Mouse (Mus musculus) cerebellum, postnatal 10 days (tissue): ENCODE data around the gene Tmem120b.
A peak's percentile ranks its signal among the peaks of the same experiment; 100 is the strongest.
"Not testable (repeated sequence)": the region's sequence is repeated elsewhere in the genome, so short reads cannot be mapped to it uniquely, and the experiment has no call there.

ENCODE experiments used
- DNase-seq, 2 experiments: peaks; one replicate each; pipeline ENCODE4 v3.0.0; 2021; ENCODE audit warnings: mixed read lengths in 2 of 2

The Tmem120b gene

DNA sequence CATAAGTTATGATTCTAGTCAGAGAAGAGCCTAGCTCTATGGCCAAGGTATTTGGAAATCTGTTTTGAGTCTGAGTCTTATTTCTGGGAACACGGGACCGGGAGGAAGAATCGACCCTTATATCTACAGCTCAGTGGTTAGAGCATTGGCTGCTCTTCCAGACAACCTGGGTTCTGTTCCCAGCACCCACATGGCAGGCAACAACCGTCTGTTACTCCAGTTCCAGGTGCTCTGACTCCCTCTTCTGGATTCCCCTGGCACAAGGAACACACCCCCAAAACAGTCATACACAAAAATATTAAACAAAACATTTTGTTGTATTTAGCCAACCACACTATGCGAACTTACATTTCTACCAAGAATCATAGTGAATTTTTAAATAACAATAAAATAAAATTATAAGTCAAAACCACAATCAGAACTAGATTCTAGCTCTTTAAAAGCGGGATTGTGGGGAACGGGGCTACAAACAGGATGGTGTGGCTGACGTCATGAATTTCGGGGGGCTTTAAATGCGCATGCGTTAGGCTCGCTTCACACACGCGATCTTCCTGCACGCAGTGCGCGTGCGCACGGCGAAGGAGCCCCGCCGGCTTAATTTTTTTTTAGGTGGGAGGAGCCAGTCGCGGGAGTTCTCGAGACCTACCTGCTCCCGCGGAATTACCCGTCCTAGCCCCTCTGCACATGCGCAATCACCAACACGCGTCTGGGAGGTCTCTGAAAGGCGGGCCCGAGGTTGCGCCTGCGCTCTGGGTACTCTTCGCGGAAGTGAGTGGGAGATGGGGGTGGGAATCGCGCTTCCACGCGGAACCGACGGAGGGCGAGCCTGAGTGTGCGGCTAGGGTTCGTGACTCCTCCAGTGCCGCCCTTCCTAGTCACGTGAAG, 10.6 kb upstream of the Tmem120b start:
- peak; percentile 99 to 100 for DNase-seq

DNA sequence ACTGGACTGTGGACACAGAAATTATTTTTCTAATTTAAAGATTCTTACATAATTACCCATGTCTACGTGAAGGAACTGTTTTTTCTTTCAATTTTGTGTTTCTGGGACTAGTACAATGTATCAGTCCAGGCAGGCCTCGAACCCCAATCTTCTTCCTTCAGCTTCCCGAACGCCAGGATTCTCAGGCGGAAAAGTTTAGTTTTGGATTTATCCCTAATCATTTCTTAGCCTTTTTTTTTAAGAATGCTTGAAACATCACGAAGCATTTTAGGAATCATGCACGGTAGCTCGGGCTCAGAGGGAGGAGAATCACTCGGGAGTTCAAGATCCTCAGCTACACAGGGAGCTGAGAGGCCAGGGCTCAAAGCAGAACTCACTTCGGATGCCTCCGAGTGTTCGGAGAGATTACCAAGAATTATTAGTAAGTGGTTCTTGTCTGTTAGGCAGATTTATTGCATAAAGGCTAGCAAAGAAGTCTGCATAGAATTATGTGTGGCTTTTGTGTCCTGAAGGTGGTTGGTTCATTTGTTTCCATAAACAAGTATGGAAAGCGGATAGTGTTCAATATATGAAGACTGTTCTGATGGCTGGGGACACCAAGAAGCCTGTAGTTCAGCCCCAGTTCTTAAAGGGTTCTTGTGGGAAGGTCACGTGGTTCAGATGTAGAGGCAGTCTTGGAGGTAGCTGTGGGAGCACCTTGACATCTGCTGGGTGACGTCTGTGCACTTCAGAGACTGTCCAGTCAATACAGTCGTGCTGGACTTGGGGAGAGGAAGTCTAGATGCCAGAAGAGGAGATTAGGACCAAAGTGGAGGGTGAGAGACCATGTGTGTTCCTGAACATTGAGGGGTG, 9.7 kb upstream of the Tmem120b start:
- DNase-seq = no peak

DNA sequence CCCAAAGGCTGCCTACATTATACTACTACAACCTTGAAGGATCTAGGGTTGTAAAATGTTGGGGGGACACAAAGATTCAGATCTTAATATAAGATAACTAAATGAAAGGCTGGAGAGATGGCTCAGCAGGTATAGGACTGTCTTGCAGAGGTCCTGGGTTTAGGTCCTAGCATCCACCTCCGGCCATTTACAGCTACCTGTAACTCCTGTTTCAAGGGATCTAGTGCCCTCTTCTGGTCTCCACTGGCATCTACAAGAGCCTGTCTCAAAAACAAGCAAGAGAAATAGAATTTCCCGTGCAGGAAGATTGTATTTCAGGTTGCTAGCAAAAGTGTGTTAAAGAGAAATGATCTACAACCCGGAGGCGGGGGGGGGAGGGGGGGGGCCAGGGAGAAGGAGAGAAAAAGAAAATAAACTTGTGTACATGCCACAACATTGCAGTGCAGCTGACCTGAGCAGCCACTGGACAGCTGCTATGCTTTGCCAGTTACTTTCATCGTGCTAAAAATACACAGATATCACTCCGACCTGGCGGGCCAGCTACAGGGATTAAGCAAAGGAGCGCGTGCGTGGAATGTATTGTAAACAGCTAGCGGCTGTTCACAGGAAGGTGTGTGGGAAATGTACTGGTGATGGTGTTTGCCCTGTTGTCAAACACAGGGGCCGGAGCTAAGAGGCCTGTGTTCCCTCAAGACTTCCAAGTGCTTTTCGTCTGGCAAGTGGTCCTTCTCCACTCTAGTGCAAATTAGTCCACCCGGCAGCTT, 8.3 kb upstream of the Tmem120b start:
- peak; percentile 55 to 69 for DNase-seq

DNA sequence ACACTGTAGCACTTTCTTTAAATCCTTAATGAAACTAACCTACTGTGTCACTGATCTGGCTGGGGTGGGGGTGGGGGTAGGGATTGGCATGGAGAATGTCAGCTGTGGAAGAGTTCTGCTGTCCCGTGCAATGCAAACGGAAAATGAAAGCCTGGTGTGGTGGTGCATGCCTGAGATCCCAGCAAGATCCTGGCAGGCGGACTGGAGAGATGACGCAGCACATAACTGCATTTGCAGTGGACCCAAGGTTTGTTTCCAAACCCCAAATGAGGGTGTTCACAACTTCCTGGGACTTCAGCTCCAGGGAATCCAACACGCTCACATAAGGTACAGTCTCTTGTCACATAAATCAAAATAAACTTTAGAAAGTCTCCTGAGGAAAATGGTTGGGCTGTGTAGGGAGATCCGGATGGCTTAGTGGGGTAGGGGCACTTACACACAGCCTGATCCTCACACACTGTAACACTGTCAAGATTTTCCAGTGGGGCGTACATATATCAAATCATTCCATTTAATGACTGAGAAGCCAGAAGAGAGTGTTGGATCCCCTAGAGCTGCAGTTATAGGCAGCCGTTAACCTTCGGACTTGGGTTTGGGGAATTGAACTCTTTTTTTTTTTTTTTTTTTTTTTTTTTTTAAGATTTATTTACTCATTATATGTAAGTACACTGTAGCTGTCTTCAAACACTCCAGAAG, 7.4 kb upstream of the Tmem120b start:
- no peak for DNase-seq

DNA sequence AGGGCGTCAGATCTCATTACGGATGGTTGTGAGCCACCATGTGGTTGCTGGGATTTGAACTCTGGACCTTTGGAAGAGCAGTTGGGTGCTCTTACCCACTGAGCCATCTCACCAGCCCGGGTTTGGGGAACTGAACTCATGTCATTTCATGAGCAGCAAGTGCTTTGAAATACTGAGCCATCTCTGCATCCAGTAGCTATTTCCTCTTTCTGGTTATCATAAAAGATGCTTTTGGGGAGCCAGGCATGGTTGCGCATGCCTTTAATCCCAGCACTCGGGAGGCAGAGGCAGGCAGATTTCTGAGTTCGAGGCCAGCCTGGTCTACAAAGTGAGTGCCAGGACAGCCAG, 6.8 kb upstream of the Tmem120b start:
- DNase-seq = not testable (repeated sequence)

DNA sequence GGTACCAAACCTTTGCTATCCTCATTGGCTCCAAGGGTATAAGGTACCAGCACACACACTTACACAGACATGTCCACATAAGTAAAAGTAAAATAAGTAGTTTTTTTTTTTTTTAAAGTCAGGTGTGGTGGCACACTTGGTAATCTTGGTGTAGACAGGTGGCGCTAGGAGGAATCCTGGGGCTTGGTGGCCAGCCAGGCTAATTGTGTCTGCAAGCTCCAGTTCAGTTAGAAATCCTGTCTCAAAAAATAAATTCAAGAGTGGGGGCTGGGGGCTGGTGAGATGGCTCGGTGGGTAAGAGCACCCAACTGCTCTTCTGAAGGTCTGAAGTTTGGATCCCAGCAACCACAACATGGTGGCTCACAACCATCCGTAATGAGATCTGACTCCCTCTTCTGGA, 5.1 kb upstream of the Tmem120b start:
- DNase-seq = peak; percentile 50 to 54

DNA sequence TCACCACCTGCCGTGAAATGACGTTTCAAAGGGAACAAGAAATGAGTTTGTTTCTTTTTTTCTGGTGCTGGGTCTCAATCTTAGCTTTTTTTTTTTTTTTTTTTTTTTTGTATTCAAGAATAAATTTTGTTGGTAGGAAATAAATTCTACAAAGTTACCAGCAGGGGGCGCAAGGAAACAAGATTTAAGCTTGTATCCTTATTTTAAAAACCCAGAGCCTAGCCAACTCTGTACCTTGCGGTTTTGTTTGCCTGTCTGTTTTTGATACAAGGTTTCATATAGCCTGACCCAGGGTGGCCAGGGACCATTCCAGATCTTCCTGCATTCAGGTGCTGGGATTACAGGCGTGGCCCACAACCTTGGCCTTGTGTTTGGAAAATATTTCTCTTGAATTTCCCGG, 4.0 kb upstream of the Tmem120b start:
- peak; percentile 88 to 94 for DNase-seq

DNA sequence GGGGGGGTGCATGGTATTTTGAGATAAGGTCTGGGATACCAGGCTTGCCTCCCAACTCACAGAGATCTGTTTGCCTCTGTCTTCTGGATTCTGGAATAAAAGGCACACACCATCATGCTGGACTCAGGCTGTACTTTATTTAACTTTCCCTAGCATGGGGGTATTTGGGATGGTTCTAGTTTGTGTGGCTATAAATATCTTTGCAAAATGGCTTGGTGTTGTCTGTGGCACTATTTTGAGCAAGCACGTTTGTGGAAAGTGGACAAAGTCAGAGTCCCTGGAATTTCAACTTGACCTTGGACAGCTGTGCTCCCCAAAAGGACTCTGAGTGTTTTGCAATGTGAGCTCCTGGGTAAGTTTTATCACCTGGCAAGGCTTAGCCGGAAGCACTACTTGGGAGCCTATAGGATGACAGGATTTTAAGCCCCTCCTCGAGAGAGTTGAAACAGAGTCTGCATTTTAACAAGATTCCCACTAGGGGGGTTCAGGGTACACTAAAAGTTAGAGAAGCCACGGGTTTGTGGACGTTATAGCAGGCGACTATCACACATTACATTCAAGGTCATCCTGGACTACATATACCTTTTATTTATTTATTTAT, 720 bp upstream of the Tmem120b start:
- DNase-seq = peak; percentile 32 to 61

DNA sequence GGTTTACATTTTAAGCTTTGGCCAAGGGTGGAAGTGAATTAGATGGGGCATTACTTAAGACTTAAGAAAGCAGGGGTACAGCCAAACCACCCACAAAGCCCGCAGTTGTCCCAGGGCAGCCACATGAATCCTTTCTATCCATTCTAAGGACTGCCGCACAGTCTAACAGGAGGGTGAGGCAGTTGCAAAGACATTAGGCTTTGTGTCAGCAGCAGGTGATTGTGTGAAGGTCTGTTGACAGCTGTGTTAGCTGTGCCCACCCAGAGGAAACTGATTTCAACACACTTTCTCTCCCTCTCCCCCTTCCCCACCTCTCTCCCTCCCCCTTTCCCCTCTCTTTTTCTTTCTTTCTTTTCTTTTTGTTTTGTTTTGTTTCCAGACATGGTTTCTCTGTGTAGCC, 499 bp downstream of the Tmem120b start:
- DNase-seq = no peak

DNA sequence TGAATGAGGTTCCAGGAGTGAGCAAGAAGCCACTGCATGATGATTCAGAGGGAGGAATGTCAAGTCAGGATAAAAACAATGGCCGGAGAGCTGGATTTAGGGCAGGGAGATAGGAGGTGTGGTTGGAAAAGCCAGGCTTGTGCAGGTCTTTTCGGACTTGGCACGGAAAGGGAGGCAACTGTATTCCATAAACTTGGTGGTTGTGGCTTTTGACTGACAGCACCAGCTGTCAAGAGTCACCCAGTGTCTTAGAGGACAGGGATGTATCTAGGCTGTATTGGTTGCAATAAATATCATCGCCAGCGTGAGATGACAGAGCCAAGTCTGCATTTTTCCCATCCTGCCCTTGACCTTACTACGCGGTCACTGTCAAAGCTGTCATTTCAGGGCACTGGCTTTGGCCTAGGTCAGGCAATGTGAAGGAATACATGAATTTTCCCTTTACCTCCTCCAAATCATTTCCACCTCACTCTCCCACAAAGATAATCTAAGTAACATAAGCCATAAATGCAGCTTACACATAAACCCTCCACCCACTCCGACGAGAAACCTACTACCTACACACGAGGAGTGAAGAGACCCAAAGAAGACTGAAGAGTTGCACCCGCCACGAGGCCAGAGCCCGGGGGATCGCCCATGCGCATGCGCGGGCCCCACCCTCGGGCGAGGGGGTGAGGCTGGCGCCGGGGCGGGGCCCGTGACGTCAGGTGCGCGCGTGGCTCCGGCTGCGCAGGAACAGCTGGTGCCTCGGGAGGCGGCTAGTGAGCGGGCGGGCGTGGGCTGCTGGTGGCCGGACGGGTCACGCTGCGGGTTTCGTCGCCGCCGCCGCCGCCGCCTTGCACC, 7.6 kb downstream of the Tmem120b start:
- DNase-seq = peak; percentile 98

DNA sequence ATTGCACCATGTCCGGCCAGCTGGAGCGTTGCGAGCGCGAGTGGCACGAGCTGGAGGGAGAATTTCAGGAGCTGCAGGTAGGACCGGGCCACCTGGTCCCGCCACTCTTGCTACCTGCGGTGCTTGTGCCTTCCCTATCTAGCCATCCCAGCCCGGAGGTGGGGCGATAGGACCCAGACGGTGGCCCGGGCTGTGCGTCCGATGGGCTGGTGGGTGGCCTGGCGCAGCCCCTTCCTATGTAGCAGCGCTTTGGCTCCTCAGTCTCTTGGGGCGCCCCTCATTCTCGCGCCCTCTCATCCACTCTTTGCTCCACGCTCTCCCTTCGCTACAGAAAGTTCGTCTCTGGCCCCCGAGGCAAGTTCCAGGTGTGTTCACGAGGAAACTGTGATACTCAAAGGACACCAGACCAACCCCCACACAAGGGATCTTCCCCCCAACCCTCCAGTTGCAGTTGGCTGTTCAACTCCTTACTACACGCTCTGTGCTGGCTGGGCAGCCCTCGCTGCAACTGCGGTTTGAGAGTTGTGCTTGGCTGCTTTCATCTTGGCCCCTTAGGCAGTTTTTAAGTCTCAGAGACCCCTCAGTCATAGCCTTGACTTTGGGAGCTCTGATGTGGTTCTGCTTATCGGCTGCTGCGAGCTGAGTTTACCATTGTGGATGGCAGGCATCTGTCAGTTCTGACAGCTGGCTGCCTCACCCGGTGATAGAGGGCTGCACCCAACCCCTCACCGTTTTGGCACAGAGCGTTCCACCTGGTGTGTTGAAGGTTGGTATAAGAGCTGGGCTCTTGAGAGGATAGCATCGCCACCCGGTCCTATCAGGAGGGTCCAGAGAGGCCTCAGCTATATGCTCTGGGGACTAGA, 8.4 kb downstream of the Tmem120b start:
- DNase-seq = peak; percentile 49 to 80

DNA sequence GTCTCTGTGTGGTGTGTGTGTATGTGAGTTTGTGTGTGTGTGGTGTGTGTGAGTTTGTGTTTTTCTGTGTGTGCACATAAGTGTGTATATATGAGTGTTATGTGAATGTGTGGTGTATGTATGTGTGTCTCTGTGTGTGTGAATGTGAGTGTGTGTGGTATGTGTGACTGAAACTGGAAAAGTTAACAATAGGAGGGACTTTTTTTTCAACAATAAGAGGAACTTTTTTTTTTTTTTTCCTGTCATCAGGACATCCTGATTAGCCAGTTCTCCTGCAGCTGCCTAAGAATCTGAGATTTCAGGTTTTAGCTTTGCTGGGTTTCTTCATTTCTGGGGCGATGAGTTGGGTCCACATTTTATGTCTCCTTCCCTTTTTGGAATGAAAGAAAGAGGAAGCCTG, 11.4 kb downstream of the Tmem120b start:
- no peak for DNase-seq

DNA sequence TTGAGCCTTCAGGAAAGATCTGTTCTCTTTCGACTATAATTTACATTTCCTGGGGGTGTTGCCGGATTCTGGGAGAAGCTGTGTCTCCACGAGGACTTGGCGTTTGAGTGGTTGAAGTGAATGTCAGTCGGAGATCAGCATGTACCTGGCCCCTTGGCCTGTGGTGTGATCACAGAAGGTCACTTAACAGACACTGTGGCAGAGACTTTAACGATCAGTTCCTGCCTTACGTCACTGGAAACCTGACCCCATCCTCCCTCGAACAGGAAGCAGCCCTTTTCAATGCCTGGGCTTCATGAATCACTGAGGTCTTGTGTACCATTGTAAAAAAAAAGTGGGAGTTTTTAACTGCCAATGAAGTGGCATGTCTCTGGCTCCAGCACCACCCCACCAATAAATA, 11.8 kb downstream of the Tmem120b start:
- no peak for DNase-seq

DNA sequence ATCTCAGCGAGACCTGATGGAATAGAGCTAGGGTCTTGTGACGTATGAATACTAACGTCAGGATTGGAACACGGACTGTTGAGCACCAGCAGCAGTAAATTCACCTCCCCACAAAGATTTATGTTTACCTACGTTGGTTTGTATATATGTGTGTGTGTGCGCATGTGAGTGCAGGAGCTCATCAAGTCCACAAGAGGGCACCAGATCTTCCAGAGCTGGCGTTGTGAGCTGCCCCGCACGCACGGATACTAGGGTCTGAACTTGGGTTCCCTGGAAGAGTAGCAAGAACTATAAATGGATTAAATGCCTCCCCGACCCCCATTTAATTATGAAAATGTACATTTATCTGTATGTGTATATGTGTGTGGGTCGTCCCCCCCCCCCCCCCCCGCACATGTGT, 12.3 kb downstream of the Tmem120b start:
- DNase-seq = no peak

DNA sequence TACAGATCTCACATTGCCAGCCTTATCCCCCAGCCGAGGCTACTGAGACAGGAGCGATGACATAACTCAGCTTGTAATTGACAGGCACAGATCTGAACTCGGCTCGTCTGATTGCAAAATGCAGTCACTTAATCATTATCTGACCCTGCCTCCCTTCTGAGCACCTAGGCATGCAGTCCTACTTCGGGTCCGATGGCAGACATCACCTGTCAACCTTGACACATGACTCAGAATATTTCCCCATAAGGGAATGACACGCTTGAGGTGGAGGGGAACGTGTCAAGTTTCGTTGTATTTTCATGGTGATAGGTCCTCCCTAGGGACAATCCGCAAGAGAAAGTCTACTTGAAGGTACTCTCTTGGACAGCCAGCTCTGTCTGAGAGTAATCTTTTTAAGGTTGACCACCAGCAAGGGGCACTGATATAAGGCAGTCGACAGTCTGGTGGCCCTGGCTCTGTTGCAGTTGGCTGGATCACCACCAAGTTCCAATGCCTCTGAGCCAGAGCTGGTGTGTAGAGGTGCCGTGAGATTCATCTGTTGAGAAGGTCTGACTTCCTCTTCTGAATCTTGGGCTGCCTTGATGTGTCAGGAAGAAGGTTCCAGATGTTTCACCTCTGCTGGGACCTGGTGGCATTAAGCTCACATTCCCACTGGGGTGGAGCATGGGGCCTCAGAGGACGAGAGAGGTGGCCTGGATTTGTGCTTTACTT, 15.3 kb downstream of the Tmem120b start:
- DNase-seq = peak; percentile 69 to 70

DNA sequence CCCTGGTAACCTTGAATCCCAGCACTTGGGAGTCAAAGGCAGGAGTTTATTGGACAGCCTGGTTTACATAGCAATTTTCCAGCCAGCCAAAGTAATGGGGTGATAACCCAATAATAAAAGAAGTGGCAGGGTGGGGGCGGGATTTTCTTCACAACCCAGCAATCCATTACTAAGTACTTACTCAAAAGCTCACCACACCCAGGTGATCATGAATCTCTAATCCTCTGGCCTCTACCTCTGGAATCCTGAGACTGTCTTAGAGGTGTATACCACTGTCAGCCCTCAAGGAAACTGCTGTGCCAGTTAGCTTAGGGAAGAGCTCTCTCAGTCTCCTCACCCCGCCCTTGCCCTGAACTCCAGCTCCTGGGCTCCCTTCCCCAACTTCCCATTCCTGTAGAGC, 18.3 kb downstream of the Tmem120b start:
- DNase-seq = no peak

DNA sequence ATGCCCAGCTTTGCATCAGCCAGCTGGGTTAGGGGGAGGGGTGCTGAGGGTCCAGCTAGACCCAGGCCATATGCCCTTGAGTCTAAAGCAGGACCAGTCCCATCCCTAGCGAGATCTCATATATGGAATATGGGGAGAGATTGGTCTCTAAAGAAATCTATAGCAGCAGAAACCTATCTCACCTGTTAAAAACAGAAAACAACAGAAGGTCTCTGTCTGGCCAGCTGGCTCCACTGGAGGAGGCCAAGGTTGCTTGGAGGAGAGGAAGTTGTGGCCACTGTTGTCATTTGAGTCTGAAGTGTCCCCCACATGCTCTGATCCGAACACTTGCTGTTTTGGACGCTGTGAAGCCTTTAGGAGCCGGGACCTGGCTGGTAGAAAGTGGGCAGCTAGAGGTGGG, 20.6 kb downstream of the Tmem120b start:
- DNase-seq = peak; percentile 43 to 52

DNA sequence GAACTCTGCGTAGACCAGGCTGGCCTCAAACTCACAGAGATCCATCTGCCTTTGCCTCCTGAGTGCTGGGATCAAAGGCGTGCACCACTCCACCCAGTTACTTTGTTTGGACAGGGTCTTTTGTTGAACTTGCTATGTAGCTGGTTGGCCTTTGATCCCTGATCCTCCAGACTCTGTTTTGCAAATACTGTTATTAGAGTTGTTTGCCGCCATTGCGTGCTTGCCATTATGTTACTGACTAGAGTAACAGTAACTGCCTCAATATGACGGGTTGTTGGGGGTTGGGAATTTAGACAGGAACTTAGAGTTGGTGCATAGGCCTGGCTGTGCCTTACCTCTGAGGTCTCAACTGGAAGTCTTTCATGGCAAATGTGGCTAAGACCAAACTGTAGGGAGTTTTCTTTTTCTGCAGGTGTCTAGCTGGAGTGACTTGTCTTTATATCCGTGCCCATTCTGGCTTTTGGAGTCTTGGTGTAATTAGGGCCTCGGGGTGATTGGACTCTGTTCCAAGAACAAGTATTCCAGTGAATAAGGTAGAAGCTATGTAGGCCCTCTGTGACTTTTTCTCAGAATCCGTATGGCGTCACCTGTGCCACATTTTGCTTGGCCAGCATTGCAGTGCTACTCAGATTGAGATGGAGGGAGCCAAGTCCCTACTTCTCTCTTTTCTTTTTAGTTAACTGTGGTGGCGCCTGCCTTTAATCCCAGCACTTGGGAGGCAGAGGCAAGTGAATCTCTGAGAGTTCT, 22.5 kb downstream of the Tmem120b start:
- no peak for DNase-seq
